Mouse (Mus musculus): ENCODE measurements around the gene Wee2. TPM values are rescaled to one million over a fixed set of nuclear protein-coding genes. Genes with fewer than 3 reads are reported as not detected.

Gene Wee2
- total and polyA plus RNA-seq, 3 experiments, result not detected

- peaks cover 17% of the 10 kb centered on the region in 2 experiments for H3K27me3 ChIP-seq (ENCODE audit: control insufficient read depth in 1 of 2, insufficient read depth in 2 of 2, low read length in 2 of 2)
- H3K9me3 ChIP-seq (replicated peaks; ENCODE audit: insufficient read depth, low read length), result no peaks in the 10 kb centered on the region
- H3K79me2 ChIP-seq (ENCODE audit: control insufficient read depth, insufficient read depth, low read length, poor library complexity), result no peaks in the 10 kb centered on the region
- no peak for DNase-seq (ENCODE audit: low read depth, low spot score)
- no peak for TF ChIP-seq NRF1 (IDR thresholded peaks at IDR 0.05; ENCODE audit: insufficient read depth, low read depth, low read length, poor library complexity, severe bottlenecking)
- TF ChIP-seq MEF2A (IDR thresholded peaks at IDR 0.05; ENCODE audit: extremely low read depth, insufficient replicate concordance, low read depth, low read length, poor library complexity, severe bottlenecking), result no peak
- TF ChIP-seq TBP (IDR thresholded peaks at IDR 0.05; ENCODE audit: low read depth, low read length), result no peak
- no peak overlapping the region for H3K9ac ChIP-seq (ENCODE audit: control insufficient read depth, low read depth, low read length, poor library complexity, severe bottlenecking)
- H3K27ac ChIP-seq (ENCODE audit: control insufficient read depth, low read depth, low read length), result no peak overlapping the region
- H3K4me3 ChIP-seq (ENCODE audit: control insufficient read depth in 1 of 2, insufficient read depth in 1 of 2, low read depth in 2 of 2, low read length in 2 of 2), result no peak overlapping the region
- H3K4me1 ChIP-seq (ENCODE audit: control insufficient read depth in 1 of 2, insufficient read depth in 2 of 2, low read length in 2 of 2), result no peaks in the 10 kb centered on the region
- no peaks in the 10 kb centered on the region for H3K36me3 ChIP-seq (ENCODE audit: control insufficient read depth in 1 of 2, insufficient read depth in 2 of 2, low read length in 2 of 2)
These were observed 9.7 kb downstream of the Wee2 start for GRCm38 (mm10) chr6:40448626-40449025.

- Histone ChIP-seq H3K9ac (ENCODE audit: control insufficient read depth, low read depth, low read length, poor library complexity, severe bottlenecking) (peak overlapping the region; percentile 43), H3K4me1 (ENCODE audit: control insufficient read depth in 1 of 2, insufficient read depth in 2 of 2, low read length in 2 of 2) (no peaks in the 10 kb centered on the region), H3K4me3 (ENCODE audit: control insufficient read depth in 1 of 2, insufficient read depth in 1 of 2, low read depth in 2 of 2, low read length in 2 of 2) (peak overlapping the region in 1 of 2 experiments; percentile 36; a peak in 2 of 4 replicates), H3K27me3 (ENCODE audit: control insufficient read depth in 1 of 2, insufficient read depth in 2 of 2, low read length in 2 of 2) (peaks cover 8 to 10% of the 10 kb centered on the region in 2 experiments), H3K27ac (ENCODE audit: control insufficient read depth, low read depth, low read length) (no peak overlapping the region), H3K9me3 (replicated peaks; ENCODE audit: insufficient read depth, low read length) (no peaks in the 10 kb centered on the region), H3K36me3 (ENCODE audit: control insufficient read depth in 1 of 2, insufficient read depth in 2 of 2, low read length in 2 of 2) (peaks cover 0 to 2% of the 10 kb centered on the region in 2 experiments; a peak in 1 of 4 replicates), H3K79me2 (ENCODE audit: control insufficient read depth, insufficient read depth, low read length, poor library complexity) (no peaks in the 10 kb centered on the region)
- TF ChIP-seq NELFE (IDR thresholded peaks at IDR 0.05; ENCODE audit: low read depth, low read length), result no peak
- no peak for TF ChIP-seq USF1 (IDR thresholded peaks at IDR 0.05; ENCODE audit: low read depth, low read length)
- peak; percentile 31 for TF ChIP-seq ZNF384 (IDR thresholded peaks at IDR 0.05; ENCODE audit: low read depth, low read length)
- no peak for TF ChIP-seq JUND (IDR thresholded peaks at IDR 0.05; ENCODE audit: low read depth, low read length)
- no peak for TF ChIP-seq MXI1 (IDR thresholded peaks at IDR 0.05; ENCODE audit: low read depth, low read length)
- no peak for TF ChIP-seq POLR2AphosphoS5 (IDR thresholded peaks at IDR 0.05; ENCODE audit: borderline replicate concordance, low read depth, low read length)
- no peak for TF ChIP-seq RCOR1 (IDR thresholded peaks at IDR 0.05; ENCODE audit: low read depth, low read length)
- no peak for TF ChIP-seq ELF1 (IDR thresholded peaks at IDR 0.05; ENCODE audit: low read depth, low read length)
- TF ChIP-seq NRF1 (IDR thresholded peaks at IDR 0.05; ENCODE audit: insufficient read depth, low read depth, low read length, poor library complexity, severe bottlenecking), result no peak
- TF ChIP-seq CTCF (IDR thresholded peaks at IDR 0.05 in 2 of 3, conservative IDR thresholded peaks at IDR 0.05 in 1 of 3; ENCODE audit: control insufficient read depth in 1 of 3, insufficient read depth in 1 of 3, low read depth in 2 of 3, low read length in 3 of 3, poor library complexity in 1 of 3, severe bottlenecking in 1 of 3), result peak; percentile 29 to 74 (median 65)
- TF ChIP-seq E2F4 (IDR thresholded peaks at IDR 0.05; ENCODE audit: borderline replicate concordance, low read depth, low read length), result no peak
- TF ChIP-seq EP300 (IDR thresholded peaks at IDR 0.05; ENCODE audit: low read depth in 1 of 2, low read length in 2 of 2), result no peak
- TF ChIP-seq SIN3A (IDR thresholded peaks at IDR 0.05; ENCODE audit: low read length), result no peak
- peak; percentile 41 for TF ChIP-seq RAD21 (IDR thresholded peaks at IDR 0.05; ENCODE audit: low read depth, low read length)
- TF ChIP-seq CHD1 (IDR thresholded peaks at IDR 0.05; ENCODE audit: low read depth, low read length), result no peak
- TF ChIP-seq MYB (IDR thresholded peaks at IDR 0.05; ENCODE audit: low read depth, low read length), result no peak
- peak; percentile 61 for TF ChIP-seq SMC3 (IDR thresholded peaks at IDR 0.05; ENCODE audit: low read depth, low read length)
- peak; percentile 61 for DNase-seq (ENCODE audit: low read depth, low spot score)
These were observed 15.7 kb downstream of the Wee2 start for GRCm38 (mm10) chr6:40454436-40455041.
